Mouse (Mus musculus) heart, embryonic 16.5 days (tissue): ENCODE measurements around the gene 9430038I01Rik. TPM values are rescaled to one million over a fixed set of nuclear protein-coding genes. Genes with fewer than 3 reads are reported as not detected.

Source experiments
- polyA plus RNA-seq: library from polyadenylated mRNA; unstranded; fragments of >200 nt; fragmentation: Nextera tagmentation; extraction: Ambion mirVana; gene quantifications from 2 replicates; pipeline ENCODE4 v1.2.1, GENCODE M21; 2015

The 9430038I01Rik gene
- polyA plus RNA-seq, 1 experiment from 2014 or later: 14.1 TPM

Other genes with a start within 250 kb of the 9430038I01Rik start
- 0.56 and 1.1 TPM in 2 replicates for gene Ebf3, start 96.3 kb downstream of the 9430038I01Rik start, polyA plus RNA-seq
- 176 and 180 TPM in 2 replicates for gene Glrx3, start 26.9 kb upstream of the 9430038I01Rik start, polyA plus RNA-seq